Mouse (Mus musculus) small intestine, adult 2 months (tissue): ENCODE measurements around the gene Vmn2r69.

Experiments used
- CTCF ChIP-seq: fragments of 200-500 bp; IDR thresholded peaks from 2 replicates; pipeline ENCODE4 v1.5.1; 2012; ENCODE audit warnings: low read depth, mild to moderate bottlenecking, control low read depth, inconsistent platforms, low read length, moderate library complexity, mixed read lengths; ENCODE audit not compliant: insufficient replicate concordance, insufficient read length; ENCODE audit errors: extremely low read depth
- POLR2A ChIP-seq: fragments of 200-500 bp; IDR thresholded peaks from 2 replicates; pipeline ENCODE4 v1.6.1; 2012; ENCODE audit warnings: low read depth, mild to moderate bottlenecking, control low read depth, inconsistent platforms, low read length, moderate library complexity

DNA sequence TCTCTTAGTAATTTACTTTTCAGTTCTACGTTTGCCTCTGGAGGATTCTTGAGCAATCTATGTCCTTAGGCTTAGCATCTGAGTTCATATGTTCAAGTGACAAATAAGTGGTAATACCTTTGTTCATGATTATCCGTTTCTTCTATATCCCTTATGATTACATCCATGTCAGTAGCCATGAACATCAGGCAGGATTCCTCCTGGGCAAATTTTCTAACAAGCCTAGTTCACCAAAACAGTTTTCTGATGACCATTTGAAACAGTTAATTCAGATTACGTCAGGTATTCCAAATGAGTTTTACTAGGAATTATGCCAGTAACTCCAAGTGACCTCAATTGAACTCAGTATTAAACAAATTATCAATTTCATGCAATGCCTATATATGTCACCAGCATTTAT, at the start of gene Vmn2r69:
- TF ChIP-seq CTCF (no peak), POLR2A (no peak)
